Mouse (Mus musculus) liver, postnatal 0 days (tissue): ENCODE results near the gene Sf3a2.

Source experiments
- CTCF ChIP-seq: sonication (generic); IDR thresholded peaks from 2 replicates; pipeline ENCODE4 v1.5.1; 2016; ENCODE audit warnings: antibody characterized with exemption, low read depth
- EP300 ChIP-seq: IDR thresholded peaks from 2 replicates; pipeline ENCODE4 v1.6.1; 2016; ENCODE audit warnings: antibody characterized with exemption, low read depth, mild to moderate bottlenecking

- TF ChIP-seq CTCF: no peak
- no peak for TF ChIP-seq EP300
Observed at GRCm38 (mm10) chr10:80756967-80757366, 41.0 kb upstream of the Sf3a2 start.
